ENCODE assay signal across 10 mouse cellular contexts in the genomic region with DNA sequence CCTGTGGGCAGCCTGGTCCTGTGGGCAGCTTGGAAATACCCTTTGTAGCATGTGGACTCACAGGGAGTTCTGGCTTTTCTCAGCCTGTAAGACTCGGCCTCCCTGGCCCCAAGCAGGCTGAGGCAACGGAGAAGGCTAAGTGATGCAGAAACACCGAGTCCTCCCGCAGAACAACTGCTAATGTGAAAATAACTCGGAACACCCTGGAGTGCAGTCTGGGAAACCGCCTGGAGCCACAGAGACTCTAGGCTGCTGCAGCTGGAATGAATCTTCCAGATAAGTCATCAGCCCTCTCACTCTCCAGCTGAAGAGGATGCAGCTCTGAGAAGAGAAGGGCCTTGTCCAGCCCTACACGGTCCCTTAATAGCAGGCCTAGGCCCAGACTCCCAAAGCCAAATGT.
A peak's percentile ranks its signal among the peaks of the same experiment; 100 is the strongest.
DNase-seq lines count a peak whose midpoint lies in the region; ATAC-seq and TF ChIP-seq lines count a peak whose summit lies in the region.
"Had no signal": no experiment of that assay in that cellular context is flagged by ENCODE, and none has a peak within 500 bp of the region (broad histone marks: within the 10 kb centered on the region; RNA-seq: fewer than 3 reads in every experiment).

No protein-coding gene starts in this region.

- WGBS in hindbrain, embryonic 16.5 days: 41% methylated on average over 7 of the region's 7 CpGs
- WGBS in hindbrain, embryonic 12.5 days: 54% methylated on average over 7 of the region's 7 CpGs
- WGBS in limb, embryonic 13.5 days: 22% methylated on average over 7 of the region's 7 CpGs
- WGBS in cerebellum, adult 2 months: 42% methylated on average over 7 of the region's 7 CpGs

- TF ChIP-seq CTCF in embryonic fibroblast, embryonic 13.5 days (IDR thresholded peaks at IDR 0.05; ENCODE audit: borderline replicate concordance, insufficient read depth, low read length): no peak
- no peak for TF ChIP-seq CTCF in cerebellum, adult 2 months (IDR thresholded peaks at IDR 0.05; ENCODE audit: borderline replicate concordance, insufficient read depth, low read depth, low read length)

- no peaks in the 10 kb centered on the region for H3K9me3 ChIP-seq in hindbrain, embryonic 16.5 days (ENCODE audit: control insufficient read depth, low read length)
- no peaks in the 10 kb centered on the region for H3K9me3 ChIP-seq in hindbrain, embryonic 12.5 days (replicated peaks)
- no peaks in the 10 kb centered on the region for H3K9me3 ChIP-seq in limb, embryonic 13.5 days
- H3K9me3 ChIP-seq: midbrain, embryonic 12.5 days had no signal

- no peak overlapping the region for H3K4me3 ChIP-seq in hindbrain, embryonic 16.5 days (ENCODE audit: low read length)
- no peak overlapping the region for H3K4me3 ChIP-seq in hindbrain, embryonic 12.5 days
- no peak overlapping the region for H3K4me3 ChIP-seq in embryonic fibroblast, embryonic 13.5 days (ENCODE audit: insufficient read depth, low read length)
- H3K4me3 ChIP-seq in limb, embryonic 13.5 days: no peak overlapping the region
- H3K4me3 ChIP-seq in cerebellum, adult 2 months (replicated peaks; ENCODE audit: insufficient read depth, low read depth, low read length): no peak overlapping the region
- H3K4me3 ChIP-seq: midbrain, embryonic 12.5 days had no signal

- TF ChIP-seq POLR2A in embryonic fibroblast, embryonic 13.5 days (IDR thresholded peaks at IDR 0.05; ENCODE audit: low read depth, low read length): no peak
- TF ChIP-seq POLR2A in cerebellum, adult 2 months (IDR thresholded peaks at IDR 0.05; ENCODE audit: borderline replicate concordance, insufficient read depth, low read length): no peak

- no peak overlapping the region for H3K9ac ChIP-seq in hindbrain, embryonic 16.5 days (ENCODE audit: low read depth, low read length)
- H3K9ac ChIP-seq in hindbrain, embryonic 12.5 days: no peak overlapping the region
- H3K9ac ChIP-seq in limb, embryonic 13.5 days: no peak overlapping the region
- H3K9ac ChIP-seq: midbrain, embryonic 12.5 days had no signal

- no peak overlapping the region for H3K4me2 ChIP-seq in hindbrain, embryonic 16.5 days (ENCODE audit: low read length)
- H3K4me2 ChIP-seq in hindbrain, embryonic 12.5 days (replicated peaks): no peak overlapping the region
- 0 out of 2 replicates have a peak overlapping the region, but pooled peaks have one; percentile 11 for H3K4me2 ChIP-seq in limb, embryonic 13.5 days (replicated peaks)
- H3K4me2 ChIP-seq: midbrain, embryonic 12.5 days had no signal

- H3K36me3 ChIP-seq in hindbrain, embryonic 16.5 days (ENCODE audit: control insufficient read depth, insufficient read depth, low read length): no peaks in the 10 kb centered on the region
- H3K36me3 ChIP-seq in hindbrain, embryonic 12.5 days: no peaks in the 10 kb centered on the region
- H3K36me3 ChIP-seq in limb, embryonic 13.5 days: no peaks in the 10 kb centered on the region
- H3K36me3 ChIP-seq: midbrain, embryonic 12.5 days had no signal

- no peaks in the 10 kb centered on the region for H3K27me3 ChIP-seq in hindbrain, embryonic 16.5 days (replicated peaks; ENCODE audit: control insufficient read depth, insufficient read depth, low read length)
- no peaks in the 10 kb centered on the region for H3K27me3 ChIP-seq in hindbrain, embryonic 12.5 days
- peaks cover 8% of the 10 kb centered on the region; the same call in 1 of the 2 replicates for H3K27me3 ChIP-seq in limb, embryonic 13.5 days
- H3K27me3 ChIP-seq in cerebellum, adult 2 months (ENCODE audit: control insufficient read depth, insufficient read depth, low read length): no peaks in the 10 kb centered on the region
- H3K27me3 ChIP-seq: midbrain, embryonic 12.5 days had no signal

- H3K27ac ChIP-seq in hindbrain, embryonic 16.5 days (ENCODE audit: low read depth, low read length): peak overlapping the region; percentile 27; the same call in 1 of the 2 replicates
- no peak overlapping the region for H3K27ac ChIP-seq in hindbrain, embryonic 12.5 days
- H3K27ac ChIP-seq in embryonic fibroblast, embryonic 13.5 days (ENCODE audit: insufficient read depth, low read length): peak overlapping the region; percentile 2; the same call in 1 of the 2 replicates
- H3K27ac ChIP-seq in limb, embryonic 13.5 days: peak overlapping the region; percentile 45; the same call in 1 of the 2 replicates
- H3K27ac ChIP-seq in cerebellum, adult 2 months (ENCODE audit: insufficient read depth, low read length): no peak overlapping the region
- H3K27ac ChIP-seq: midbrain, embryonic 12.5 days had no signal

- H3K4me1 ChIP-seq in hindbrain, embryonic 16.5 days (ENCODE audit: control insufficient read depth, insufficient read depth, low read depth, low read length): peaks cover 3% of the 10 kb centered on the region; the same call in 1 of the 2 replicates
- peaks cover 7% of the 10 kb centered on the region for H3K4me1 ChIP-seq in hindbrain, embryonic 12.5 days
- H3K4me1 ChIP-seq in embryonic fibroblast, embryonic 13.5 days (ENCODE audit: control insufficient read depth, insufficient read depth, low read length): no peaks in the 10 kb centered on the region
- peaks cover 60% of the 10 kb centered on the region for H3K4me1 ChIP-seq in limb, embryonic 13.5 days
- H3K4me1 ChIP-seq in cerebellum, adult 2 months (ENCODE audit: control insufficient read depth, insufficient read depth, low read length): no peaks in the 10 kb centered on the region; the same call in 1 of the 2 replicates

- no peak for ATAC-seq in hindbrain, embryonic 16.5 days
- ATAC-seq in hindbrain, embryonic 12.5 days (ENCODE audit: low FRiP score): no peak
- ATAC-seq in limb, embryonic 13.5 days (ENCODE audit: low FRiP score, low read depth): peak; percentile 57; the same call in 1 of the 2 replicates

- DNase-seq in NIH3T3 (ENCODE audit: low read depth): peak; percentile 8
- no peak for DNase-seq in B cell, adult 2 months
- DNase-seq in cerebellum, adult 2 months: no peak
- DNase-seq in thymus, postnatal 10 days (ENCODE audit: low spot score in 2 of 2): no peak
- DNase-seq: cerebellum, postnatal 36 days had no signal

Comparison
In these comparisons a context has a peak if more than half of its experiments do, and no peak if none do; other contexts are left out.
1. H3K27ac ChIP-seq: peak in hindbrain, embryonic 16.5 days (single experiment), embryonic fibroblast, embryonic 13.5 days (single experiment) and limb, embryonic 13.5 days (single experiment); none in hindbrain, embryonic 12.5 days (single experiment) and cerebellum, adult 2 months (single experiment).